Mouse (Mus musculus) liver, embryonic 14.5 days (tissue): ENCODE data around the gene Utrn. TPM values are rescaled to one million over a fixed set of nuclear protein-coding genes. Genes with fewer than 3 reads are reported as not detected.

Experiments used
- ATAC-seq: fragments of 200-750 bp; cut with Nextera tagmentation; 2 replicates; pipeline ENCODE4 v1.8.0; 2017; ENCODE audit warnings: moderate number of reproducible peaks, mild to moderate bottlenecking, moderate library complexity; ENCODE audit not compliant: insufficient read depth
- DNase-seq, 3 experiments: peaks; one replicate each; pipeline ENCODE4 v3.0.0-alpha.2; 2012 to 2013; ENCODE audit warnings: low read depth in 3 of 3, low spot score in 3 of 3
- H3K27ac ChIP-seq: fragments of 300-500 bp; sonication (generic); 2 replicates; pipeline ENCODE4 v1.5.1; 2014; ENCODE audit warnings: moderate library complexity, mild to moderate bottlenecking, control low read depth, inconsistent platforms
- H3K27me3 ChIP-seq: fragments of 300-500 bp; sonication (generic); 2 replicates; pipeline ENCODE4 v1.6.1; 2014; ENCODE audit warnings: mild to moderate bottlenecking, low read length, moderate library complexity; ENCODE audit not compliant: control insufficient read depth, insufficient read depth
- H3K36me3 ChIP-seq: fragments of 300-500 bp; sonication (generic); replicated peaks from 2 replicates; pipeline ENCODE4 v1.6.1; 2014; ENCODE audit warnings: low read depth; ENCODE audit not compliant: control insufficient read depth, insufficient read depth
- H3K4me1 ChIP-seq, 2 experiments: fragments of 200-500 bp in 1 of 2; fragments of 300-500 bp in 1 of 2; sonication (generic) in 1 of 2; replicated peaks; 2 replicates each; pipeline ENCODE4 v1.6.1; 2012 to 2014; ENCODE audit warnings: antibody characterized with exemption in 1 of 2, inconsistent platforms in 1 of 2, low read length in 1 of 2; ENCODE audit not compliant: control insufficient read depth in 2 of 2, insufficient read depth in 2 of 2
- H3K4me2 ChIP-seq: fragments of 300-500 bp; sonication (generic); 2 replicates; pipeline ENCODE4 v1.6.1; 2014; ENCODE audit warnings: low read depth, mild to moderate bottlenecking, control low read depth, moderate library complexity
- H3K4me3 ChIP-seq, 2 experiments: fragments of 200-500 bp in 1 of 2; fragments of 300-500 bp in 1 of 2; sonication (generic) in 1 of 2; 2 replicates each; pipeline ENCODE4 v1.5.1; 2012 to 2014; ENCODE audit warnings: low read depth in 2 of 2, low read length in 2 of 2, mild to moderate bottlenecking in 2 of 2, control low read depth in 1 of 2, inconsistent platforms in 1 of 2, moderate library complexity in 1 of 2; ENCODE audit not compliant: insufficient read depth in 1 of 2
- H3K9ac ChIP-seq: fragments of 300-500 bp; sonication (generic); replicated peaks from 2 replicates; pipeline ENCODE4 v1.6.1; 2014; ENCODE audit warnings: mild to moderate bottlenecking, control low read depth, moderate library complexity
- H3K9me3 ChIP-seq: fragments of 300-500 bp; sonication (generic); 2 replicates; pipeline ENCODE4 v1.6.1; 2016; ENCODE audit warnings: low read length, mixed read lengths; ENCODE audit not compliant: control insufficient read depth
- CTCF ChIP-seq: IDR thresholded peaks from 2 replicates; pipeline ENCODE4 v1.5.1; 2016; ENCODE audit warnings: antibody characterized with exemption, low read depth, control low read depth
- EP300 ChIP-seq: IDR thresholded peaks from 2 replicates; pipeline ENCODE4 v1.6.1; 2016; ENCODE audit warnings: antibody characterized with exemption, low read depth
- WGBS: fragments of 180-500 bp; shearing (Covaris S2); extraction: QIAGEN DNeasy Blood & Tissue Kit; methylation state at CpG from one replicate; pipeline ENCODE4 v1.1.7; 2014; ENCODE audit not compliant: insufficient replicate concordance; 5-methylcytosine and 5-hydroxymethylcytosine counted together
- polyA plus RNA-seq, 2 experiments: library from polyadenylated mRNA; depleted of rRNA in 1 of 2; stranded (reverse) in 1 of 2; unstranded in 1 of 2; fragments of >200 nt; fragmentation: Nextera tagmentation in 1 of 2; extraction: Ambion mirVana in 1 of 2; gene quantifications; 2 replicates each; pipeline versions ENCODE4 v1.2.1 to v1.2.3; 2012 to 2014

The Utrn gene
- polyA plus RNA-seq, 2 experiments: 2.7 to 4.4 TPM

DNA sequence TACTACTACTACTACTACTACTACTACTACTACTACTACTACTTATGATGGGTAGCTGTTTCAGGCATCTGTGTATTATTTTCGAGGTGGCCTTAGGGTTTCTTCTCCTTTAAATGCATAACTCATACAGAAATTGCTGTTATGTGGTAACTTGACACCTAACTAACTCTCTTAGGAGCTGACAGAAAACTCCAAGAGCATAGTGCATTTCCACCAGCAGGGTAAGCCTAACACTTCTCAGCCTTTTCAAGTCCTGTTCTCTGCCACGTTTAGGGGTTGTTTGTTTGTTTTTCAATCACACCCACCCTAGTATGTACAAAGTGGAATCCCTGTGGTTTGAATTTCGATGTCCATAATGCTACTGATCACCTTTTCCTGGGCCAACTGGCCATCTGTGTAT lies 78.3 kb downstream of the Utrn start:
- Histone ChIP-seq H3K27ac (no peak overlapping the region), H3K4me2 (no peak overlapping the region), H3K4me1 (0 out of 4 replicates have a peak, but pooled peaks cover 0 to 2% of the 10 kb centered on the region in 2 experiments), H3K9me3 (no peaks in the 10 kb centered on the region), H3K9ac (no peak overlapping the region), H3K27me3 (no peaks in the 10 kb centered on the region), H3K36me3 (no peaks in the 10 kb centered on the region), H3K4me3 (no peak overlapping the region)
- ATAC-seq (no peak), DNase-seq (no peak)
- WGBS: 50% methylated on average over 3 of the region's 3 CpGs
- TF ChIP-seq EP300 (no peak), CTCF (no peak)

DNA sequence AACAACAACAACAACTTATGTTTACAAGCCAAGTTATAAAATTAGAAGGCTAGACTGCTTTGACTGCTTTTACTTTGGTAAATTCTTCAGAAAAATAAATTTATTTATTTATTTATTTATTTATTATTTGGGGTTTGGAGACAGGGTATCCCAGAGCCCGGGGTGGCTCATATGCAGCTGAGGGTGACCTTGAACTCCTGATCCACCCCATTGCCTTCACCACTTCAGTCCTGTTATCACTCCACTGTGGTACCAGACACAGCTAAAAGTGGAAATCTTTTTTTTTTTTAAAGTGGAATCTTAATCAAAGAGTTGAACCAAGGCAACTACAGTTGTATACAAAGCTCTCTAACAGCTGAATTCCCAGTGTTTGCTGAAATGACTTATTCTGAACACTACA lies 80.6 kb downstream of the Utrn start:
- Histone ChIP-seq H3K4me2 (no peak overlapping the region), H3K9me3 (no peaks in the 10 kb centered on the region), H3K9ac (no peak overlapping the region), H3K27ac (no peak overlapping the region), H3K36me3 (no peaks in the 10 kb centered on the region), H3K27me3 (no peaks in the 10 kb centered on the region), H3K4me3 (no peak overlapping the region), H3K4me1 (0 out of 4 replicates have a peak, but pooled peaks cover 0 to 2% of the 10 kb centered on the region in 2 experiments)
- DNase-seq (no peak), ATAC-seq (no peak)
- WGBS: 52% methylated on average over 1 of the region's 1 CpGs
- TF ChIP-seq EP300 (no peak), CTCF (no peak)

DNA sequence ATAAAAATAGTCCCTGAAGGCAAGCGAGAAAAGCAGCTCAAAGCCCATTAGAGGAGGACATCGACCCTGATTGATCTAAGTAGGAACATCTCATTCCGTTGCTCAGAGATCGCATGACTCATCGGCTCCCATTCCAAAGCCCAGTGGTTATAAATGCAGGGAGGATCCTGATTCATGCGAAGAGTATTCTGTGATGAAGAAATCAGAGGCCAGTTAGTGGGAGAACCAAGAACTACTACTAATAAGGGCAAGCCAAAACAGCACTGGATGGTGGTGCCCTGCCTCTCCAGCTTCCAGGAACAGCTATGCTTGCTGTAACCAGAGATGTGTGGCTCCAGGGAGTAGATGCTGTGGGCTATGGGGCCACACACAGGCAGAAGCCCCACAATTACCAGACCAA lies 81.2 kb downstream of the Utrn start:
- no peaks in the 10 kb centered on the region for H3K36me3 ChIP-seq
- no peak for TF ChIP-seq CTCF
- H3K27me3 ChIP-seq: no peaks in the 10 kb centered on the region
- 0 out of 4 replicates have a peak, but pooled peaks cover 0 to 2% of the 10 kb centered on the region in 2 experiments for H3K4me1 ChIP-seq
- WGBS: 76% methylated on average over 6 of the region's 6 CpGs
- no peak overlapping the region for H3K27ac ChIP-seq
- H3K4me2 ChIP-seq: no peak overlapping the region
- no peak overlapping the region for H3K4me3 ChIP-seq
- H3K9ac ChIP-seq: no peak overlapping the region
- ATAC-seq (no peak), DNase-seq (no peak)
- H3K9me3 ChIP-seq: no peaks in the 10 kb centered on the region

DNA sequence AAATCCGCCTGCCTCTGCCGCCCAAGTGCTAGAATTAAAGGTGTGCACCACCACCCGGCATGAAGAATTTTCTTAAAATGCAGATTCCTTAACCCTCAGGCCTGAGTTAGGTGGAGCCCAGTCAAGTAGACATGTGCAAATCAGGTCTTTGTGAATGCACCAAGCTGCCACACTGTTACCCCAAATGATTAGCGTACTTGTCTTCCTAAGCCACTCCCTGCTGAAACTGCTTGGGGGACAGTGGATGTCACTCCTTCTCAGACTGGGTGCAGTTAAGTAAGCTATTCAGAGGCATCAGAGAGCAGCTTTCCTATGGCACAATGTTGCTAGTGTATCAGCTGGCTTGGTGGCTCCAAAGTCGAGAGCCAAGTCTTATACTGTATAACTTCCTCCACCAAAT lies 83.9 kb downstream of the Utrn start:
- Histone ChIP-seq H3K4me1 (0 out of 4 replicates have a peak, but pooled peaks cover 0 to 2% of the 10 kb centered on the region in 2 experiments), H3K4me2 (no peak overlapping the region), H3K27me3 (no peaks in the 10 kb centered on the region), H3K36me3 (no peaks in the 10 kb centered on the region), H3K4me3 (no peak overlapping the region), H3K27ac (no peak overlapping the region), H3K9ac (no peak overlapping the region), H3K9me3 (no peaks in the 10 kb centered on the region)
- no peak for ATAC-seq
- TF ChIP-seq EP300: no peak
- TF ChIP-seq CTCF: no peak
- no peak for DNase-seq
- 67% methylated on average over 5 of the region's 5 CpGs for WGBS

DNA sequence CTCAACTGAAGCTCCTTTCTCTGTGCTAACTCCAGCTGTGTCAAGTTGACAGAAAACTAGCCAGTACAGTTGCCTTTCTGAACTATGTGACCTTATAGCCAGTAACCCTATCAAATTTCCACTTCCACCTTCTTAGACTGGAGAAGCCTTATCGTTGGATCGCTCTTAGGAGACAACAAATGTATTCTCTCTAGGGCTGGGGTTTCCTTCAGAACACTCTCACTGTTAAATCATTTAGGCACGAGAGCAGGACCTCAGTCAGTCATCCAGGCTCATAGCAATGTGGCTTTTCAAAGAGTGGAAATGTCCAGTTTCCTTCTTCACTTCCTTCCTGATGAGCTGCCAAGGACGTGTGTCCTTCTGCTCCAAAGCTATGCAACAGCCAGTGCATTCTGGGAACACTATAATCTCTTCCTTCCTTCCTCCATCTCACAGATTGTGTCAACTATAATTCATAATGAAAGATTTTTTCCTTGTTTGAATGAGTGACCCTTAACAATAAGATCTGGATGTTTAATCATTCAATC lies 87.7 kb downstream of the Utrn start:
- 45% methylated on average over 4 of the region's 4 CpGs for WGBS

More for the DNA sequence above, 87.7 kb downstream of the Utrn start:
- no peak overlapping the region for H3K4me3 ChIP-seq
- H3K36me3 ChIP-seq: no peaks in the 10 kb centered on the region
- H3K9ac ChIP-seq: no peak overlapping the region
- no peaks in the 10 kb centered on the region for H3K4me1 ChIP-seq
- H3K4me2 ChIP-seq: no peak overlapping the region
- no peak for TF ChIP-seq EP300
- no peak for TF ChIP-seq CTCF
- DNase-seq (no peak), ATAC-seq (no peak)
- no peaks in the 10 kb centered on the region for H3K9me3 ChIP-seq
- H3K27ac ChIP-seq: no peak overlapping the region
- H3K27me3 ChIP-seq: no peaks in the 10 kb centered on the region
